Mouse (Mus musculus) limb, embryonic 14.5 days (tissue): ENCODE measurements around the gene Ocm. TPM values are rescaled to one million over a fixed set of nuclear protein-coding genes. Genes with fewer than 3 reads are reported as not detected.

Source experiments
- ATAC-seq: fragments of 200-750 bp; cut with Nextera tagmentation; 2 replicates; pipeline ENCODE4 v1.8.0; 2017; ENCODE audit warnings: low read depth, moderate number of reproducible peaks, moderate TSS enrichment; ENCODE audit not compliant: low FRiP score
- DNase-seq: peaks from one replicate; pipeline ENCODE4 v3.0.0-alpha.2; 2015; ENCODE audit warnings: low spot score
- H3K27ac ChIP-seq: fragments of 300-500 bp; sonication (generic); replicated peaks from 2 replicates; pipeline ENCODE4 v1.5.1; 2014; ENCODE audit warnings: low read depth, mild to moderate bottlenecking, low read length, moderate library complexity, mixed read lengths
- H3K27me3 ChIP-seq: fragments of 300-500 bp; sonication (generic); 2 replicates; pipeline ENCODE4 v1.6.1; 2014; ENCODE audit warnings: low read length, mixed read lengths; ENCODE audit not compliant: control insufficient read depth, insufficient read depth
- H3K36me3 ChIP-seq: fragments of 300-500 bp; sonication (generic); 2 replicates; pipeline ENCODE4 v1.6.1; 2014; ENCODE audit warnings: mild to moderate bottlenecking, low read length, moderate library complexity, mixed read lengths; ENCODE audit not compliant: control insufficient read depth, insufficient read depth
- H3K4me1 ChIP-seq: fragments of 300-500 bp; sonication (generic); 2 replicates; pipeline ENCODE4 v1.6.1; 2014; ENCODE audit warnings: antibody characterized with exemption, low read length, mixed read lengths; ENCODE audit not compliant: control insufficient read depth, insufficient read depth
- H3K4me2 ChIP-seq: fragments of 300-500 bp; sonication (generic); replicated peaks from 2 replicates; pipeline ENCODE4 v1.6.1; 2014; ENCODE audit warnings: low read depth, mild to moderate bottlenecking, low read length, moderate library complexity; ENCODE audit not compliant: severe bottlenecking
- H3K4me3 ChIP-seq: fragments of 300-500 bp; sonication (generic); replicated peaks from 2 replicates; pipeline ENCODE4 v1.5.1; 2014; ENCODE audit warnings: low read length
- H3K9ac ChIP-seq: fragments of 300-500 bp; sonication (generic); 2 replicates; pipeline ENCODE4 v1.6.1; 2014; ENCODE audit warnings: mild to moderate bottlenecking, low read depth, low read length, moderate library complexity; ENCODE audit not compliant: severe bottlenecking
- H3K9me3 ChIP-seq: fragments of 300-500 bp; sonication (generic); 2 replicates; pipeline ENCODE4 v1.6.1; 2016; ENCODE audit warnings: low read length; ENCODE audit not compliant: control insufficient read depth
- POLR2A ChIP-seq: fragments of 200-500 bp; IDR thresholded peaks from 2 replicates; pipeline ENCODE4 v1.8.0; 2012; ENCODE audit warnings: inconsistent platforms, mild to moderate bottlenecking, moderate library complexity, borderline replicate concordance; ENCODE audit not compliant: insufficient read depth, insufficient read length; ENCODE audit errors: extremely low read depth
- WGBS: fragments of 180-500 bp; shearing (Covaris S2); extraction: QIAGEN DNeasy Blood & Tissue Kit; methylation state at CpG from one replicate; pipeline ENCODE4 v1.1.7; 2014; 5-methylcytosine and 5-hydroxymethylcytosine counted together
- polyA plus RNA-seq, 2 experiments: library from polyadenylated mRNA; depleted of rRNA in 1 of 2; stranded (reverse) in 1 of 2; unstranded in 1 of 2; fragments of >200 nt; fragmentation: Nextera tagmentation in 1 of 2; extraction: Ambion mirVana in 1 of 2; gene quantifications; 2 replicates each; pipeline versions ENCODE4 v1.2.1 to v1.2.3; 2012 to 2014

Gene Ocm
- polyA plus RNA-seq, 2 experiments = not detected

- no peak overlapping the region for H3K9ac ChIP-seq
- H3K27me3 ChIP-seq = no peaks in the 10 kb centered on the region
- H3K4me3 ChIP-seq = no peak overlapping the region
- H3K36me3 ChIP-seq = peaks cover 17% of the 10 kb centered on the region; the same call in 1 of the 2 replicates
- 0 out of 2 replicates have a peak overlapping the region, but pooled peaks have one; percentile 23 for H3K4me2 ChIP-seq
- no peaks in the 10 kb centered on the region for H3K4me1 ChIP-seq
- H3K9me3 ChIP-seq = no peaks in the 10 kb centered on the region
- DNase-seq (no peak), ATAC-seq (no peak)
- TF ChIP-seq POLR2A = no peak
- 8% methylated on average over 9 of the region's 9 CpGs for WGBS
- H3K27ac ChIP-seq = no peak overlapping the region
Measured at GRCm38 (mm10) chr5:143980858-143981257, 45.6 kb downstream of the Ocm start.

DNA sequence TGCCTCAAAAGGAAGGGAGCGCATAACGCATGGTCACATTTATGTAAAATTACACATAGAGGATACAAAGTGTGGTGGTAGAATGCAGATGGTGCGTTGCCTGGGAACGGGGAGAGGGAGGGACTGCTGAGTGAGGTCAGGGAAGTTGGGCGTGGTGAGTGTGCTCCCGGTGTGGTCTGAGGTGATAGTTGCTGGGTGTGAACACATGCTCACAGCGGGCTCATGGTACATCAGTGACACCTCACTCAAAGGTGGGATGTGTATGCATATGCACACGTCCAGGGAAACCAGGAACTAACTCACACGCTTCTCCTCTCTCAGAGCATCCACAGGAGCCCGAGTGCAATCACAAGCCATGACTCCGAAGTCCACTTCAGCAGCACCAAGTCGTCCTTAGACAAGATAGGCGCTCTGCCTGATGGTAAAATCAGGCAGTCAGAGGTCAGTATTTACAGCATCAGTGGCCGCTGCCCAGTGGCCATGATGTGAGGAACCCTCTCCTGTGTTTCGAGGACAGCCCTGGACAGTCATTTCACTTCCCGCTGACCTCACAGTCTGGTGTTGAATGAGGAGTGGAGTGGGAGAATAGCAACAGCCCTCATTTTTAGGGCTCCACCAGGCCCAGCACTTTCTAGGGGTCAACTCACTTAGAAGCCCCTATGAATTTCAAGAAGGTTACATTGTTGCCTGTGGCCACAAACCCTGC is 49.6 kb downstream of the Ocm start:
- Histone ChIP-seq H3K9me3 (no peaks in the 10 kb centered on the region), H3K36me3 (no peaks in the 10 kb centered on the region), H3K27ac (no peak overlapping the region), H3K4me3 (no peak overlapping the region), H3K4me1 (no peaks in the 10 kb centered on the region), H3K9ac (no peak overlapping the region), H3K27me3 (no peaks in the 10 kb centered on the region), H3K4me2 (no peak overlapping the region)
- DNase-seq = no peak
- ATAC-seq = no peak
- no peak for TF ChIP-seq POLR2A
- WGBS = 69% methylated on average over 16 of the region's 16 CpGs

DNA sequence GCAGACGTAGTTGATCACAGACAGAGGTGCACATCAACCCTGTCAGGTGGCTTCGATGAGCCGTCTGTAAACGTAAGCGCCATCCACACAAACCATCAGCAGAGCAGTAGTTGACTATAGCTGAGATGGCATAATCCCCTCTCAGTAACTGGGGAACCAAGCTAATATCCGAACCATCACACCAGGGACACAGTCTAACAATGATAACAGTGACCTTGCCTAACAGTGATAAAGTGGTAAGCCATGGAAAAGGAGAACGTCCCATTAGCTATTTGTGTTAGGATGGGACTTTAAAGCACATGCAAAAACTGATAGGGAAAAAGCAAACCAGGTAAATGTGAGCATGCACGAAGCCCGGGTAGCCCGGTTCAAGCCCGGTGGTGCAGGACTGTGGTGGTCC is 50.2 kb downstream of the Ocm start:
- no peak overlapping the region for H3K4me3 ChIP-seq
- H3K36me3 ChIP-seq = no peaks in the 10 kb centered on the region
- no peak overlapping the region for H3K4me2 ChIP-seq
- DNase-seq = no peak
- 85% methylated on average over 11 of the region's 11 CpGs for WGBS
- H3K4me1 ChIP-seq = no peaks in the 10 kb centered on the region
- no peak for ATAC-seq
- TF ChIP-seq POLR2A = no peak
- no peak overlapping the region for H3K9ac ChIP-seq
- H3K9me3 ChIP-seq = no peaks in the 10 kb centered on the region
- no peaks in the 10 kb centered on the region for H3K27me3 ChIP-seq
- no peak overlapping the region for H3K27ac ChIP-seq

- H3K4me3 ChIP-seq = no peak overlapping the region
- 62% methylated on average over 2 of the region's 2 CpGs for WGBS
- ATAC-seq = peak; percentile 34; the same call in 1 of the 2 replicates
Measured at GRCm38 (mm10) chr5:143975631-143975933, 50.9 kb downstream of the Ocm start.

DNA sequence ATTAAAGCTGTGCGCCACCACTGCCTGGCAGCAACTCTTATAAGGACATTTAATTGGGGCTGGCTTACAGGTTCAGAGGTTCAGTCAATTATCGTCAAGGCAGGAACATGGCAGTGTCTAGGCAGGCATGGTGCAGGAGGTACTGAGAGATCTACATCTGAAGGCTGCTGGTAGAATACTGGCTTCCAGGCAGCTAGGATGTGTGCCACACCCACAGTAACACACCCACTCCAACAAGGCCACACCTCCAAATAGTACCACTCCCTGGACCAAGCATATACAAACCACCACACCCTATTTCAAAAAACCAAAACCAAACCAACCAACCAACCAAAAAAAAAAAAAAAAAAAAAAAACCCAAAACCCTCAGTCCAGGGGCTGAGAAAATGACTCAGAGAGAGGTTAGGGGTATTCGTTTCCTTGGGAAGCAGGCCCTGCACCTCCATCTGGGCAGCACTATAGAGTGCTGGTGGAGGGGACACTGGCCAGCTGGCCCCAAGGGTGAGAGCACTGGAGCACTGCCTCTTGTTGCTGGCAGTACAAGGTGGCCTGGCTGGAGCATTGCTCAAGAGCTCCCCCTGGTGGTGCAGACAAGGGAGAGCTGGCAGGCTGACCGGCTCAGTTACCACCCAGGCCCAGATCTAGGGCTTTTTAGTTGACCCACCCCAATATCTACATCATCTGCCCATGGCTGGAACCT is 51.4 kb downstream of the Ocm start:
- ATAC-seq = peak; percentile 47
- H3K9ac ChIP-seq = no peak overlapping the region
- no peak overlapping the region for H3K4me3 ChIP-seq
- no peaks in the 10 kb centered on the region for H3K27me3 ChIP-seq
- WGBS = 47% methylated on average over 4 of the region's 4 CpGs
- H3K27ac ChIP-seq = no peak overlapping the region
- H3K9me3 ChIP-seq = no peaks in the 10 kb centered on the region
- H3K36me3 ChIP-seq = no peaks in the 10 kb centered on the region
- no peaks in the 10 kb centered on the region for H3K4me1 ChIP-seq
- TF ChIP-seq POLR2A = no peak
- no peak overlapping the region for H3K4me2 ChIP-seq
- peak; percentile 53 for DNase-seq

More at GRCm38 (mm10) chr5:143975631-143975933, 50.9 kb downstream of the Ocm start:
- H3K4me2 ChIP-seq = no peak overlapping the region
- H3K27ac ChIP-seq = no peak overlapping the region
- no peaks in the 10 kb centered on the region for H3K4me1 ChIP-seq
- H3K9ac ChIP-seq = no peak overlapping the region
- TF ChIP-seq POLR2A = no peak
- no peaks in the 10 kb centered on the region for H3K9me3 ChIP-seq
- no peaks in the 10 kb centered on the region for H3K27me3 ChIP-seq
- no peak for DNase-seq
- H3K36me3 ChIP-seq = no peaks in the 10 kb centered on the region

- Histone ChIP-seq H3K4me2 (no peak overlapping the region), H3K4me3 (no peak overlapping the region)
- 60% methylated on average over 3 of the region's 3 CpGs for WGBS
Measured at GRCm38 (mm10) chr5:143972628-143973027, 53.8 kb downstream of the Ocm start.

More at GRCm38 (mm10) chr5:143972628-143973027, 53.8 kb downstream of the Ocm start:
- Histone ChIP-seq H3K4me1 (no peaks in the 10 kb centered on the region), H3K9me3 (no peaks in the 10 kb centered on the region), H3K27ac (no peak overlapping the region), H3K27me3 (no peaks in the 10 kb centered on the region), H3K36me3 (no peaks in the 10 kb centered on the region), H3K9ac (no peak overlapping the region)
- no peak for TF ChIP-seq POLR2A
- no peak for DNase-seq
- no peak for ATAC-seq

Other genes with a start within 250 kb of the Ocm start
- gene Eif2ak1, start 208.9 kb downstream of the Ocm start, polyA plus RNA-seq (2012; rRNA removed) = 24.7 and 25.8 TPM in 2 replicates
- 40.6 and 44.8 TPM in 2 replicates for gene Eif2ak1, start 208.9 kb downstream of the Ocm start, polyA plus RNA-seq (2014; fragmentation: Nextera tagmentation; extraction: Ambion mirVana)
- gene Ankrd61, start 129.0 kb downstream of the Ocm start, polyA plus RNA-seq (2012; rRNA removed) = 0.36 and 0.54 TPM in 2 replicates
- 0.21 and 0.33 TPM in 2 replicates for gene Ankrd61, start 129.0 kb downstream of the Ocm start, polyA plus RNA-seq (2014; fragmentation: Nextera tagmentation; extraction: Ambion mirVana)
- gene Aimp2, start 116.8 kb downstream of the Ocm start, polyA plus RNA-seq (2012; rRNA removed) = 93.0 and 94.1 TPM in 2 replicates
- 108 and 109 TPM in 2 replicates for gene Aimp2, start 116.8 kb downstream of the Ocm start, polyA plus RNA-seq (2014; fragmentation: Nextera tagmentation; extraction: Ambion mirVana)
- gene Pms2, start 116.7 kb downstream of the Ocm start, polyA plus RNA-seq (2012; rRNA removed) = 15.3 and 17.5 TPM in 2 replicates
- 25.9 and 27.0 TPM in 2 replicates for gene Pms2, start 116.7 kb downstream of the Ocm start, polyA plus RNA-seq (2014; fragmentation: Nextera tagmentation; extraction: Ambion mirVana)
- gene Gm42421, start 98.5 kb downstream of the Ocm start, polyA plus RNA-seq (2012; rRNA removed) = 1.6 TPM in 2 replicates
- 0.76 and 1.6 TPM in 2 replicates for gene Gm42421, start 98.5 kb downstream of the Ocm start, polyA plus RNA-seq (2014; fragmentation: Nextera tagmentation; extraction: Ambion mirVana)
- 2.6 and 4.4 TPM in 2 replicates for gene Rsph10b, start 93.6 kb downstream of the Ocm start, polyA plus RNA-seq (2012; rRNA removed)
- 2.8 and 3.2 TPM in 2 replicates for gene Rsph10b, start 93.6 kb downstream of the Ocm start, polyA plus RNA-seq (2014; fragmentation: Nextera tagmentation; extraction: Ambion mirVana)
- 39.9 and 48.2 TPM in 2 replicates for gene Ccz1, start 11.8 kb downstream of the Ocm start, polyA plus RNA-seq (2012; rRNA removed)
- 72.7 and 77.1 TPM in 2 replicates for gene Ccz1, start 11.8 kb downstream of the Ocm start, polyA plus RNA-seq (2014; fragmentation: Nextera tagmentation; extraction: Ambion mirVana)
- 8.2 and 10.1 TPM in 2 replicates for gene Lmtk2, start 73.8 kb upstream of the Ocm start, polyA plus RNA-seq (2012; rRNA removed)
- 3.6 and 4.3 TPM in 2 replicates for gene Lmtk2, start 73.8 kb upstream of the Ocm start, polyA plus RNA-seq (2014; fragmentation: Nextera tagmentation; extraction: Ambion mirVana)
- gene Bhlha15, start 163.6 kb upstream of the Ocm start, polyA plus RNA-seq (2012; rRNA removed) = 0.18 and 0.23 TPM in 2 replicates
- 0.22 and 0.29 TPM in 2 replicates for gene Bhlha15, start 163.6 kb upstream of the Ocm start, polyA plus RNA-seq (2014; fragmentation: Nextera tagmentation; extraction: Ambion mirVana)
- gene Tecpr1, start 196.9 kb upstream of the Ocm start, polyA plus RNA-seq (2012; rRNA removed) = 34.7 and 39.7 TPM in 2 replicates
- 18.6 and 21.2 TPM in 2 replicates for gene Tecpr1, start 196.9 kb upstream of the Ocm start, polyA plus RNA-seq (2014; fragmentation: Nextera tagmentation; extraction: Ambion mirVana)
- gene Bri3, start 217.8 kb upstream of the Ocm start, polyA plus RNA-seq (2012; rRNA removed) = 90.6 and 107 TPM in 2 replicates
- gene Bri3, start 217.8 kb upstream of the Ocm start, polyA plus RNA-seq (2014; fragmentation: Nextera tagmentation; extraction: Ambion mirVana) = 119 and 131 TPM in 2 replicates